Mouse (Mus musculus): ENCODE data around the gene Ces3a. TPM values are rescaled to one million over a fixed set of nuclear protein-coding genes. Genes with fewer than 3 reads are reported as not detected.
A peak's percentile ranks its signal among the peaks of the same experiment; 100 is the strongest.
"Not testable (repeated sequence)": the region's sequence is repeated elsewhere in the genome, so short reads cannot be mapped to it uniquely, and the experiment has no call there.

Ces3a gene
- total RNA-seq (2021) = not detected
- long read RNA-seq, experiment 1 = 0 reads
- long read RNA-seq, experiment 2 = 0 reads

GRCm38 (mm10) chr8:105048371-105048854 lies at the start of gene Ces3a:
Ces3a (plus strand) TSS chr8:105048601.
- intact Hi-C loops (cut with DNase I; ENCODE audit: low total_unique reads) = no loop called here

DNA sequence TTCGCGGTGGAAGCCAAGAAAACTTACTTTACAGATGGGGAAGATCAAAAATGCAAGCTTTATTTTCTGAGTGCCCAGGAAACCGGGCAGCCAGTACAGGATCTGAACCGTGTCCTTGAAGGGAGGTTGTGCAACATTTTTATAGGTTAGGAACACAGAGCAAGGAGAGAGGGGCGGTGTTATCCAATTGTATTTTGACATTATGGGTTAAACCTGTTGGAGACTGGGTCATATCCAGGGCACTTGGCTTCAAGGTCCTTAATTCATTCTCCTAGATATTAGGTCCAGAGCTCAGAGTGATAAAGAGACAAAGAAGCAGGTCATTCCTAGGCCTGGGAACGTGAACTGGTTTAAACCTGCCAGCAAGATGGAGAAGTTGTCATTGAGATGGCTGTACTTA lies 49.2 kb upstream of the Ces3a start:
- intact Hi-C loops (cut with DNase I; ENCODE audit: low total_unique reads) = no loop called here
- DNase-seq = no peak

More at GRCm38 (mm10) chr8:105048371-105048854, at the start of gene Ces3a:
- no peak for DNase-seq

GRCm38 (mm10) chr8:105000586-105000985 lies 47.8 kb upstream of the Ces3a start, which contains the start of gene Ces2h:
Ces2h (plus strand) TSS chr8:105000853.
- no peak for DNase-seq
- intact Hi-C loops (cut with DNase I; ENCODE audit: low total_unique reads) = no loop called here

DNA sequence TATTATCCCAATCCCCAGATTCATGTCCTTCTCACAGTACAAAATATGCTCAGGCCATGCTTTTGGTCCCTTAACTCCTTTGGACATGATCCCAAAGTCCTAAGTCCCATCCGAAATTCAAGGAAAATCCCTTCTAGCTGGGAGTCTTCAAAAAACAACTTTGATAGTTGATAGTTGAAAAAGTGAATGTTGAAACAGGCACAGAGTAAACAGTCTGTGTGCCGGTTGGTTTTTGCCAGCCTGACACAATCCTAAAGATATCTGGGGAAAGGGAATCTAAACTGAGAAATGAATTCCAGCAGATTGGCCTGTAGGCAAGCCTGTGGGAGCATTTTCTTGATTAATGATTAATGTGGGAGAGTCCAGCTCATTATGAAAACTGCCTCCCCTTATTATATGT lies 38.4 kb upstream of the Ces3a start:
- intact Hi-C loops (cut with DNase I; ENCODE audit: low total_unique reads) = no loop called here
- no peak for DNase-seq

DNA sequence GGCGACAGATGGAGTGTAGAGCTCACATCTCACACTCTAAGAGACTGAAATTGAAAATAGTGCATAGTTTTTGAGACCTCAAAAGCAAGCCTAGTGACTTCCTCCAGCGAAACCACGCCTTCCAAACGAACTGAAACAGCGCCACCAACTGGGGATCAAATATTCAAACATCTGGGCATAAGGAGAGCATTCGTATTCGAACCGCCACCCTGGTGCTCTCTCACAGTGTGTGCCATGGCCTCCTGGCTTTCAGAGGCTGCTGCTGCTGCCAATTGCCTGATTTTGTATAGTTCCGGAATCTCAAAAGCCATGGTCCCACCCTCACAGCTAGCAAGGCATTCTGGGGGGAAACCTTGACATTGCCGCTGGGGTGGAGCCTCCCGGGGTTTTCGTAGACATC lies 37.3 kb upstream of the Ces3a start:
- intact Hi-C loops (cut with DNase I; ENCODE audit: low total_unique reads) = no loop called here
- no peak for DNase-seq

DNA sequence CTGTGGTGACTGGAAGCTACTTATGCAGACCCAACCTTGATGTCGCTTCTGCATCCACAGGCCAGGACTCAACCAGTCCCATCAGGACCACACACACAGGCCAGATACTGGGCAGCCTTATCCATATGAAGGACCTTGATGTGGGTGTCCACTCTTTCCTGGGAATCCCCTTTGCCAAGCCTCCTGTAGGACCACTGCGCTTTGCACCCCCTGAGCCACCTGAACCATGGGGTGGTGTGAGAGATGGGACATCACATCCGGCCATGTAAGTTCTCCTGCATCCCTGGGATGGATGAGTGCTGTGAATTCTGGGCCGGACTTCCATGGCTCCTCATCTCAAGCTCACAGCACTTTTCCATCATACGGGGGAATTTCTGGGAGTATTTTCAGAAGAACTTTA lies 34.0 kb upstream of the Ces3a start:
- intact Hi-C loops (cut with DNase I; ENCODE audit: low total_unique reads) = no loop called here
- no peak for DNase-seq

DNA sequence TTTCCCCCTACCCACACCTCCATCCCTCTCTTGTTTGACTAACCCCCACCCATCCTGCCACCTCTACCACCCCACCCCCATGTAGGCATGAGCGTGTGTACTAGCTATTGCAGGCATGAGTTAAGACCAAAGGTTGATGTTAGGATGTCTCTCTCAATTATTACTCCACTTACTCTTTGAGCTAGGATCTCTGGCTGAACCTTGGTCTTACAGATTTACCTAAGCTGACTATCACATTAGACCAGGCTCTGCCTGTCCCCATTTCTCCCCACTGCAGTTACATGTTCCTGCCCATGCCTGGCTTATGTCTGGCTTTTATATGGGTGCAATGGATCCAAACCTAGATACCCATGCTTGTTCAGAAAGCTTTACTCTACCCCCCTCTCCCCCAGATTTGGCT lies 26.4 kb upstream of the Ces3a start:
- no peak for DNase-seq
- intact Hi-C loops (cut with DNase I; ENCODE audit: low total_unique reads) = no loop called here

DNA sequence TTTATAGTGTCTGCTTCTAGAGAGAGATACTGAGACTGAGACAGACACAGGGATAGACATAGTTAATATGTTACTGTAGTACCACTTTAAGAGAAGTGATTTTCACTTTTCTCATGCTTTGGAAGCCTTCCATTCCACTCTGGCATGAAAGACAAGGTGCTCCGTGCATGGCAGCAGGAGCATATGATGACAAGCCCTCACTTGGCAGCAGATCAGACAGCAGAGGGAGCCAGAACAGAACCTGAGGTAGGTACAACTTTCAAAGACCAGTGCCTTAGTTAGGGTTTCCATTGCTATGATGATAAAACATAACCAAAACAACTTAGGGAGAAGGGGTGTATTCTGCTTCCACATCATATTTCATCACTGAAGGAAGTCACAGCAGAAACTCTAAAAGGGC lies 25.3 kb upstream of the Ces3a start:
- intact Hi-C loops (cut with DNase I; ENCODE audit: low total_unique reads) = no loop called here
- DNase-seq = no peak

DNA sequence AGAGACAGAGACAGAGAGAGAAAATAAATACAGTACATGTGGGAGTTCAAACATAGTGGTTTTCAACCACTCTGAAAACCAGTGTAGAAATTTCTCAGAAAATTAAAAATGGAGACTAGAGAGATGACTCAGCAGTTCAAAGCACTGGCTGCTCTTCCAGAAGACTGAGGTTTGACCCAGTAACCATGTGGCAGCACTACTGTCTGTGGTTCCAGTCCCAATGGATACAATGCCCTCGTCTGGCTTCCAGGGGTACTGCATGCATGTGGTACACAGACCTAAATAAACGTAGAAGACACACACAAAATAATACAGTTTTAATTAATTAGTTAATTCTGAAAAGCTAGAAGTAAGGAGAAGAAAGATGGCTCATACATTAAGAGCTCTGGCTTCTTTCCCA lies 23.4 kb upstream of the Ces3a start:
- intact Hi-C loops (cut with DNase I; ENCODE audit: low total_unique reads) = no loop called here
- DNase-seq = no peak

DNA sequence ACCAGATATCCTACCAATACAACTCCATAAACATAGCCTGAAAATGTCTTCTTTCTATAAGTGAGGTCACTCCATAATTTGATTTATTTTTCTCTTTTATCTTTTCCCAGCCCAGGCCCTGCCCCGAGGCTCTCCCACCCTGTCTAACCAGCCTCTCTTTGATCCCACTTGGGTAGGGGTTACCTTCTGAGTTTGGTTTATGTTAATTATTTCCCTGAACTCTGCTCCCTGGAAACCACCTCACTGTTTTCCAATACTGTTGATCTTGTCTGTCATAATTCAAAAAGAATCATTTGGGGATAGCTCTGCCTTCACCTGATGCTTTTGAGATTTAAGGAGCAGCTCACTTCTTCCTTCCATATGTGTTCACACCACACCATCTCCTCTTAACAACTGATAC lies 4.9 kb upstream of the Ces3a start:
- intact Hi-C loops (cut with DNase I; ENCODE audit: low total_unique reads) = no loop called here
- DNase-seq = no peak

GRCm38 (mm10) chr8:105045824-105046401 lies 2.5 kb upstream of the Ces3a start:
- intact Hi-C loops (cut with DNase I; ENCODE audit: low total_unique reads) = no loop called here
- no peak for DNase-seq

DNA sequence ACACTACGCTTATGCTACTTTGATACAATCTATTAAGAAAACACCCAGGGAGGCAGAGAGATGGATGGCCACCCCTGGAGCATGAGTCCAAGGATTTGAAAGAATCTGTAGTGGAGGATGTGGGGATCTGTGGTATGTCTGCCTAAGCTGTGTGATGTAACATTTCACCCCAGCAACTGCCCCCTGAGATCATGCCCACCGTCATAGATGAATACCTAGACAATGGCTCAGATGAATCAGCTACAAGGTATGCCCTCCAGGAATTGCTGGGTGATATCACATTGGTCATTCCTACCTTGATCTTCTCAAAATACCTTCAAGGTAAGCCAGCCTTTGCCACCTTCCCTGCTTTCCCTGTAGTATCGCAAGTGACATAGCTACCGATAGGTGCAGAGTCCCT lies 7.8 kb downstream of the Ces3a start:
- intact Hi-C loops (cut with DNase I; ENCODE audit: low total_unique reads) = no loop called here
- DNase-seq = no peak

DNA sequence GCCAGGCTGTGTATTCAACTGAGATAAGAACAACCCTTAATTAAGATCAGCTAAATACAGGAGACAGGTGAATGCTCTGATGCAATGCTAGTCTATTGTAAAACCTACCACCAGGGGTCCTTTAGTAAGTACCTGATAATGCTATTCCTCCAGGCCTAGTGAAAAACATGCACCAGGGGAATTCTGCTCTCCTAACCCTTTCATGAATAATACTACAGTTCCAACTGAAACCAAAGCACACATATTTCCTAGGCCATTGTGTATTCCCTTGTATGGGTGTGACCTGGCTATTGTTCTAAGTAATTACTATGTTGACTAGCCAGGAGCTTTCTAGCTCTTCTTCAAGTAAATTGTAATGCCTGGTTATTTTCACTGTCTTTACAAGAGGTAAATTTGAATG lies 11.7 kb downstream of the Ces3a start:
- intact Hi-C loops (cut with DNase I; ENCODE audit: low total_unique reads) = no loop called here
- no peak for DNase-seq

DNA sequence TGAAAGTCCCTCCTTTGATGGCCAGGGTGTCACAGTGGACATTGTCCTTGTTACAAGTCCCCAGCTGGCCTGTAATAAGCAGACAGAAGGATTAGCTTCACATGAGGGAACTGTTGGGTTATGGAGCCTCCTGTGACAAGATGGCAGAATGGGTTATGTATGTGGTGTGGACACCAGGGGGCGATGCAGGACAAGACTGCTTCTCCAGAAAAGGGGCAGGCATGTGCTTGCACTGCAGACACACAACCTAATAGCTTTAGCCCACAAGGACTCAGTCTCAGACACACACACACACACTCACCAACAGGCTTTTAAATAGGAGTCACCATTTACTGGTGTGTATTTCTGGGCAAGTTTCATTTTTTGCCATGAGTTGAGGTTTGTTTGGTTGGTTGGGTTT lies 18.4 kb downstream of the Ces3a start:
- intact Hi-C loops (cut with DNase I; ENCODE audit: low total_unique reads) = no loop called here
- peak; percentile 14 for DNase-seq

GRCm38 (mm10) chr8:105067905-105068304 lies 19.5 kb downstream of the Ces3a start:
- intact Hi-C loops (cut with DNase I; ENCODE audit: low total_unique reads) = not testable (repeated sequence)

DNA sequence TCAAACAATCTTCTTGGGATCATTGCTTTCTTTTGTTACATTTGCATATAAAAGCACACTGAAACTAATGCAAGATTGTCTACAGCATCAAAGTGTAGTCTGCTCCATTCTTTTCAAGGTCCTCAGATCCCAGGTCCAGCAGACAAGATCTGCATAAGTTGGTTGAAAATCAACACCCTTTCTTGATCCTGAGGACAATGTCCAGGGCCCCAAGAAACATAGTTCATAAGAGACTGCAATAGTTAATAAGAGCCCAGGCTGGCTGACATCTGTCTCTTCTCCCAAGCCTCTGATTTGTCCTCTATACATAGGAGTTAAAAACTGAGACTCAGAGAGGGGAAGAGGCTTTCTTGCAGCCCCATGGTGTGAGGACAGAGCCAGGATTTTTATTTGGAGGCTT lies 20.6 kb downstream of the Ces3a start:
- intact Hi-C loops (cut with DNase I; ENCODE audit: low total_unique reads) = no loop called here
- no peak for DNase-seq

More at GRCm38 (mm10) chr8:105067905-105068304, 19.5 kb downstream of the Ces3a start:
- DNase-seq = not testable (repeated sequence)

DNA sequence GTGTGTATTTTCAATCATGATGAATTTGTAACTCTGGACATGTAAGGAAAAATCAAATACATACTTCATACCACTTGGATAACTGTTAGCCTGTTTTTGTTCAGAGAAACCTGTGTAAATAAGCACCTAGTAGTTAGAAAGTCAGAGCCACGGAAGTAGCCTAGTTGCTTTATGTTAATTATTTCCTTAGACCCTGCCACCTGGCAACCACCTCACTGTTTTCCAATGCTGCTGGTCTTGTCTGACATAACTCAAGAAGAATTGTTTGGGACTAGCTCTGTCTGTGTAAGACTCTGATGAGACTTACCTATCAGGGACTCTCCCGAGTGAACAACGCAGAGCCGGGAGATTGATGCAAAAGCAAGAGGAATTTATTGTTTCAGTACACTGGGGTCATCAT lies 28.2 kb downstream of the Ces3a start:
- intact Hi-C loops (cut with DNase I; ENCODE audit: low total_unique reads) = no loop called here
- DNase-seq = no peak

DNA sequence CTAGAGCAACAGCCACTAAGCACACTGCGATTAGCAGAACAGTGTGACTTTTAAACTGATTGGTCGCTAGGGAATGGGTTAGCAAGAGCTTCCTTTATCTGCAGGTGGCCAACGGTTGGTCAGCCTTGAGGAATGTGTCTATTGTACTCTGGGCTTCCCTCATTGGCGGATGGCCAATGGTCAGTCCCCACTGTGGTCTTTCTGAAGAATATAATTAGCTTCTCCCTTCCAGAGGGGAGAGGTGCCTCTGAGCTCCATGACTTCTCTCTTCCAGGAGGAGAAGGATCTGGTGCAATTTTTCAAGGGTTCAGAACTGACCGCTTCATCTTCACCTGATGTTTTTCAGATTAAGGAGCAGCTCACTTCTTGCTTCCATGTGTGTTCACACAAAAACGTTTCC lies 28.7 kb downstream of the Ces3a start:
- intact Hi-C loops (cut with DNase I; ENCODE audit: low total_unique reads) = no loop called here
- no peak for DNase-seq

GRCm38 (mm10) chr8:105078591-105078990 lies 30.2 kb downstream of the Ces3a start:
- intact Hi-C loops (cut with DNase I; ENCODE audit: low total_unique reads) = no loop called here
- DNase-seq = no peak

GRCm38 (mm10) chr8:105080814-105081336 lies 32.5 kb downstream of the Ces3a start:
- DNase-seq = no peak
- intact Hi-C loops (cut with DNase I; ENCODE audit: low total_unique reads) = no loop called here

- intact Hi-C loops (cut with DNase I; ENCODE audit: low total_unique reads) = no loop called here
- no peak for DNase-seq
These were observed 35.1 kb downstream of the Ces3a start, which contains the start of gene Ces3b for GRCm38 (mm10) chr8:105083449-105084050. Ces3b (plus strand) TSS chr8:105083753.

All from gastrocnemius, postnatal 14 days (tissue).